ENCODE assay signal across 15 mouse cellular contexts in genomic region chr3:104762103-104762863, GRCm38 (mm10). TPM values are rescaled to one million over a fixed set of nuclear protein-coding genes. Genes with fewer than 3 reads are reported as not detected.
DNase-seq lines count a peak whose midpoint lies in the region; ATAC-seq and TF ChIP-seq lines count a peak whose summit lies in the region.
"Not testable (repeated sequence)": the region's sequence is repeated elsewhere in the genome, so short reads cannot be mapped to it uniquely, and the experiment has no call there.
"Had no signal": no experiment of that assay in that cellular context is flagged by ENCODE, and none has a peak within 500 bp of the region (broad histone marks: within the 10 kb centered on the region; RNA-seq: fewer than 3 reads in every experiment).

No protein-coding gene starts in this region.

- ATAC-seq in erythroid progenitor cell, adult 5-6 weeks (replicated peaks; ENCODE audit: low FRiP score, poor library complexity, severe bottlenecking), result peak; percentile 85
- not testable (repeated sequence) for ATAC-seq in heart, embryonic 15.5 days (replicated peaks; ENCODE audit: insufficient number of reproducible peaks, insufficient read depth, low FRiP score, low read depth)
- ATAC-seq in liver, embryonic 13.5 days (ENCODE audit: low read depth), result peak; percentile 81
- ATAC-seq in megakaryocyte-erythroid progenitor cell, adult 5-6 weeks (replicated peaks; ENCODE audit: low FRiP score, low TSS enrichment, poor library complexity, severe bottlenecking), result peak; percentile 78

- H3K27me3 ChIP-seq in heart, embryonic 15.5 days; kidney, adult 2 months (replicated peaks; ENCODE audit: control insufficient read depth, insufficient read depth, low read length): not testable (repeated sequence)
- peaks cover 17% of the 10 kb centered on the region for H3K27me3 ChIP-seq in liver, embryonic 13.5 days

- 0 out of 2 replicates have a peak overlapping the region, but pooled peaks have one; percentile 16 for H3K4me3 ChIP-seq in brown adipose tissue, adult 24 weeks (ENCODE audit: insufficient read depth, low read depth, low read length)
- H3K4me3 ChIP-seq in heart, embryonic 15.5 days; kidney, adult 2 months (ENCODE audit: insufficient read depth, low read depth, low read length); liver, embryonic 13.5 days (replicated peaks): not testable (repeated sequence)

- peak overlapping the region; percentile 59 for H3K27ac ChIP-seq in brown adipose tissue, adult 24 weeks (replicated peaks; ENCODE audit: low read depth, low read length)
- not testable (repeated sequence) for H3K27ac ChIP-seq in heart, embryonic 15.5 days; kidney, adult 2 months (ENCODE audit: insufficient read depth, low read depth, low read length)
- peak overlapping the region; percentile 76 for H3K27ac ChIP-seq in liver, embryonic 13.5 days

- 26% methylated on average over 20 of the region's 20 CpGs for WGBS in heart, embryonic 15.5 days
- 47% methylated on average over 20 of the region's 20 CpGs for WGBS in kidney, adult 2 months
- 21% methylated on average over 20 of the region's 20 CpGs for WGBS in liver, embryonic 13.5 days (ENCODE audit: insufficient replicate concordance)

- not testable (repeated sequence) for H3K36me3 ChIP-seq in heart, embryonic 15.5 days; kidney, adult 2 months (ENCODE audit: control insufficient read depth, insufficient read depth, low read length); liver, embryonic 13.5 days

- not testable (repeated sequence) for TF ChIP-seq POLR2A in kidney, adult 2 months (IDR thresholded peaks at IDR 0.05; ENCODE audit: low read depth, low read length)

- not testable (repeated sequence) for H3K4me1 ChIP-seq in brown adipose tissue, adult 24 weeks (ENCODE audit: control insufficient read depth, insufficient read depth, insufficient read length, low read length); heart, embryonic 15.5 days (replicated peaks); kidney, adult 2 months (ENCODE audit: control insufficient read depth, insufficient read depth, low read length)
- H3K4me1 ChIP-seq in liver, embryonic 13.5 days (replicated peaks), result peaks cover 38% of the 10 kb centered on the region

- H3K9ac ChIP-seq in heart, embryonic 15.5 days, result not testable (repeated sequence)
- H3K9ac ChIP-seq in liver, embryonic 13.5 days, result peak overlapping the region; percentile 57

- peak overlapping the region; percentile 21; the same call in 1 of the 2 replicates for H3K4me2 ChIP-seq in heart, embryonic 15.5 days
- peak overlapping the region; percentile 62 for H3K4me2 ChIP-seq in liver, embryonic 13.5 days

- not testable (repeated sequence) for H3K9me3 ChIP-seq in heart, embryonic 15.5 days (replicated peaks); liver, embryonic 13.5 days (replicated peaks)

- not testable (repeated sequence) for TF ChIP-seq CTCF in kidney, adult 2 months (conservative IDR thresholded peaks at IDR 0.05; ENCODE audit: insufficient read depth, insufficient read length, low read depth, low read length)

- peak; percentile 50 for DNase-seq in CD4-positive, CD25-positive, alpha-beta regulatory T cell, adult 2 months (ENCODE audit: low read depth, low spot score)
- DNase-seq in kidney, adult 2 months, result peak; percentile 33
- DNase-seq in liver, embryonic 13.5 days, result peak; percentile 75

RNA-seq across cellular contexts. Expression of gene Ppm1j, which starts 18.6 kb away (rescaled TPM):
- not detected in 2 replicates for polyA plus RNA-seq in brown adipose tissue, adult 24 weeks (2012; ENCODE audit: insufficient read depth, insufficient read length, missing spikeins)
- not detected in 2 replicates for total RNA-seq in erythroid progenitor cell, adult 5-6 weeks (2015; ENCODE audit: low replicate concordance)
- total RNA-seq in erythroid progenitor cell, adult 5-6 weeks (2017; ENCODE audit: low replicate concordance), result not detected in 2 replicates
- 33.6 and 33.9 TPM in 2 replicates for polyA plus RNA-seq in heart, embryonic 15.5 days (2015; fragmentation: Nextera tagmentation; extraction: Ambion mirVana)
- polyA plus RNA-seq in kidney, adult 2 months (2012; rRNA removed), result 3.4 and 4.0 TPM in 2 replicates
- 0.37 and 0.59 TPM in 2 replicates for polyA plus RNA-seq in liver, embryonic 13.5 days (2015; fragmentation: Nextera tagmentation; extraction: Ambion mirVana)
- not detected in 2 replicates for total RNA-seq in megakaryocyte-erythroid progenitor cell, adult 5-6 weeks (2014; fragmentation: Nextera tagmentation)
- not detected in 2 replicates for total RNA-seq in megakaryocyte-erythroid progenitor cell, adult 5-6 weeks (2017)
- total RNA-seq: granulocyte monocyte progenitor cell, adult 5-6 weeks; hematopoietic stem cell, adult 5-6 weeks had no signal

RNA-seq across cellular contexts. Expression of gene Fam19a3, which starts 19.4 kb away (rescaled TPM):
- 0.24 and 0.25 TPM in 2 replicates for polyA plus RNA-seq in brown adipose tissue, adult 24 weeks (2012; ENCODE audit: insufficient read depth, insufficient read length, missing spikeins)
- total RNA-seq in erythroid progenitor cell, adult 5-6 weeks (2015; ENCODE audit: low replicate concordance), result not detected in 2 replicates
- not detected in 2 replicates for total RNA-seq in erythroid progenitor cell, adult 5-6 weeks (2017; ENCODE audit: low replicate concordance)
- polyA plus RNA-seq in heart, embryonic 15.5 days (2015; fragmentation: Nextera tagmentation; extraction: Ambion mirVana), result 0.78 and 0.95 TPM in 2 replicates
- polyA plus RNA-seq in kidney, adult 2 months (2012; rRNA removed), result 0.35 and 0.45 TPM in 2 replicates
- not detected in 2 replicates for polyA plus RNA-seq in liver, embryonic 13.5 days (2015; fragmentation: Nextera tagmentation; extraction: Ambion mirVana)
- not detected in 2 replicates for total RNA-seq in megakaryocyte-erythroid progenitor cell, adult 5-6 weeks (2014; fragmentation: Nextera tagmentation)
- not detected in 2 replicates for total RNA-seq in megakaryocyte-erythroid progenitor cell, adult 5-6 weeks (2017)
- total RNA-seq: granulocyte monocyte progenitor cell, adult 5-6 weeks; hematopoietic stem cell, adult 5-6 weeks had no signal
- polyA plus RNA-seq: forebrain, embryonic 10.5 days; hindbrain, embryonic 15.5 days; midbrain, embryonic 16.5 days; myocyte; neural tube, embryonic 14.5 days; stomach, embryonic 14.5 days had no signal

RNA-seq across cellular contexts. Expression of gene Rhoc, which starts 25.9 kb away (rescaled TPM):
- 42.7 and 56.0 TPM in 2 replicates for polyA plus RNA-seq in brown adipose tissue, adult 24 weeks (2012; ENCODE audit: insufficient read depth, insufficient read length, missing spikeins)
- total RNA-seq in erythroid progenitor cell, adult 5-6 weeks (2015; ENCODE audit: low replicate concordance), result not detected in 2 replicates
- total RNA-seq in erythroid progenitor cell, adult 5-6 weeks (2017; ENCODE audit: low replicate concordance), result 3.9 TPM in 1 of 2 replicates, not detected in the other
- 170 and 177 TPM in 2 replicates for polyA plus RNA-seq in heart, embryonic 15.5 days (2015; fragmentation: Nextera tagmentation; extraction: Ambion mirVana)
- 75.7 and 87.2 TPM in 2 replicates for polyA plus RNA-seq in kidney, adult 2 months (2012; rRNA removed)
- 19.4 and 21.5 TPM in 2 replicates for polyA plus RNA-seq in liver, embryonic 13.5 days (2015; fragmentation: Nextera tagmentation; extraction: Ambion mirVana)
- total RNA-seq in megakaryocyte-erythroid progenitor cell, adult 5-6 weeks (2014; fragmentation: Nextera tagmentation), result 1.1 TPM in 1 of 2 replicates, not detected in the other
- not detected in 2 replicates for total RNA-seq in megakaryocyte-erythroid progenitor cell, adult 5-6 weeks (2017)
- total RNA-seq: granulocyte monocyte progenitor cell, adult 5-6 weeks had no signal

RNA-seq across cellular contexts. Expression of gene Mov10, which starts 56.1 kb away (rescaled TPM):
- 1.2 and 1.5 TPM in 2 replicates for polyA plus RNA-seq in brown adipose tissue, adult 24 weeks (2012; ENCODE audit: insufficient read depth, insufficient read length, missing spikeins)
- 2.1 and 2.9 TPM in 2 replicates for total RNA-seq in erythroid progenitor cell, adult 5-6 weeks (2015; ENCODE audit: low replicate concordance)
- total RNA-seq in erythroid progenitor cell, adult 5-6 weeks (2017; ENCODE audit: low replicate concordance), result 0.64 and 3.6 TPM in 2 replicates
- 24.4 and 34.9 TPM in 2 replicates for polyA plus RNA-seq in heart, embryonic 15.5 days (2015; fragmentation: Nextera tagmentation; extraction: Ambion mirVana)
- 14.1 and 14.2 TPM in 2 replicates for polyA plus RNA-seq in kidney, adult 2 months (2012; rRNA removed)
- polyA plus RNA-seq in liver, embryonic 13.5 days (2015; fragmentation: Nextera tagmentation; extraction: Ambion mirVana), result 26.2 and 28.7 TPM in 2 replicates
- 11.0 and 17.3 TPM in 2 replicates for total RNA-seq in megakaryocyte-erythroid progenitor cell, adult 5-6 weeks (2014; fragmentation: Nextera tagmentation)
- 1.9 and 3.1 TPM in 2 replicates for total RNA-seq in megakaryocyte-erythroid progenitor cell, adult 5-6 weeks (2017)
